Mouse (Mus musculus): ENCODE measurements around the gene Ms4a4c. TPM values are rescaled to one million over a fixed set of nuclear protein-coding genes. Genes with fewer than 3 reads are reported as not detected.

Ms4a4c gene
- polyA plus RNA-seq (2012; rRNA removed): 0.11 and 0.48 TPM in 2 replicates

GRCm38 (mm10) chr19:11404527-11404926 is at the start of gene Ms4a4c:
Gene Ms4a4c, plus strand, starts transcription at chr19:11404770.

DNA sequence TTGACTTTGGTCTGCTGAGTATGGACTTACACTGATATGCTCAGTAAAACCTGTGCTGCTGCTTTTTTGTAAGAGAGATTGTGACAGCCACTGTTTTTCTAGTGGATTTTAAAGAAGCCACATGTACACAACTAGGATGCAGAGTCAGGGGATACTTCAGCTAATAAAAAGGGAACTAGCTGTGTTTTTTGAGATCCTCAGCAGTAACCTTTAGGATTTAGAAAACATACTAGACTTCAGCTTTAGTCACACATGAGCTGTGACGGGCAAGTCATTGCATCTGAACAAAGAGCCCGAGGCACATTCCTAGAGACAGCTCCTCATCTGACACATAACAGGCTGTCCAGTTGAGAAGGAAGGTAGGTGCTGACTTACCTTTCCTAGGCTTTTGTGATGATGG is 29.3 kb upstream of the Ms4a4c start, which contains the start of gene Ms4a4a:
Gene Ms4a4a, plus strand, starts transcription at position 251 of the 400 bp plus-strand sequence.

DNA sequence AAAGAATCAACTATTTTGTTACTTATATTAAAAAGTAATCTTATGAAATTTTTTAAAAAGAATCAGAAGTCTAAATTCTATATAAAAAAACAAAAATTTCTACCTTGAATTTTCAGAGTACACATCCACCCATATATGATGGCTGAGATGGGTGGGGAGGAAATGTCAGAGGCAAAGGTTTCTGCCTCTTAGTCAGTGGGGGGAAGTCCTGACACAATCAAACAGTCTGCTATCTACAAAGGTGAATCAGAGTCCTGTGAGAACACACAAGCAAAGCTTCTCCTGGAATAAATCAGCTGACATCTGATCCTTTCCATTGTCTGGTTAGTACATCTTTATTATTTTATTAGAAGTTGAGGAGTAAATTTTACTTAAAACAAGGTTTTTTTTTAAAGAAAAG is 38.8 kb downstream of the Ms4a4c start, which contains the start of gene Ms4a4b:
Gene Ms4a4b, plus strand, starts transcription at position 216 of the 400 bp plus-strand sequence.

GRCm38 (mm10) chr19:11469215-11469614 is 64.6 kb downstream of the Ms4a4c start, which contains the start of gene Ms4a6c:
Gene Ms4a6c, plus strand, starts transcription at chr19:11469366.

Other genes starting within 250 kb of the Ms4a4c start
- not detected in 2 replicates for gene 1700025F22Rik, start 239.4 kb upstream of the Ms4a4c start, polyA plus RNA-seq (2012; rRNA removed)
- gene Ms4a13, start 208.0 kb upstream of the Ms4a4c start, polyA plus RNA-seq (2012; rRNA removed): not detected in 2 replicates
- gene Ms4a12, start 172.3 kb upstream of the Ms4a4c start, polyA plus RNA-seq (2012; rRNA removed): not detected in 2 replicates
- gene Ms4a1, start 138.5 kb upstream of the Ms4a4c start, polyA plus RNA-seq (2012; rRNA removed): 0.05 TPM in 1 of 2 replicates, not detected in the other
- gene Ms4a5, start 120.9 kb upstream of the Ms4a4c start, polyA plus RNA-seq (2012; rRNA removed): not detected in 2 replicates
- 0.15 and 0.25 TPM in 2 replicates for gene Ms4a14, start 90.3 kb upstream of the Ms4a4c start, polyA plus RNA-seq (2012; rRNA removed)
- gene Ms4a7, start 68.6 kb upstream of the Ms4a4c start, polyA plus RNA-seq (2012; rRNA removed): 2.5 TPM in 2 replicates
- 0.18 and 0.20 TPM in 2 replicates for gene Ms4a4a, start 29.2 kb upstream of the Ms4a4c start, polyA plus RNA-seq (2012; rRNA removed)
- gene Ms4a4b, start 38.8 kb downstream of the Ms4a4c start, polyA plus RNA-seq (2012; rRNA removed): 0.46 and 0.55 TPM in 2 replicates
- 1.8 and 2.4 TPM in 2 replicates for gene Ms4a6c, start 64.6 kb downstream of the Ms4a4c start, polyA plus RNA-seq (2012; rRNA removed)
- gene Gm8369, start 81.2 kb downstream of the Ms4a4c start, polyA plus RNA-seq (2012; rRNA removed): not detected in 2 replicates
- 1.2 and 1.5 TPM in 2 replicates for gene Ms4a6b, start 111.7 kb downstream of the Ms4a4c start, polyA plus RNA-seq (2012; rRNA removed)
- 15.2 and 20.3 TPM in 2 replicates for gene Ms4a4d, start 132.0 kb downstream of the Ms4a4c start, polyA plus RNA-seq (2012; rRNA removed)
- gene Ms4a6d, start 200.1 kb downstream of the Ms4a4c start, polyA plus RNA-seq (2012; rRNA removed): 2.1 and 4.6 TPM in 2 replicates
- gene Ms4a2, start 218.9 kb downstream of the Ms4a4c start, polyA plus RNA-seq (2012; rRNA removed): not detected in 2 replicates
- not detected in 2 replicates for gene Ms4a3, start 236.1 kb downstream of the Ms4a4c start, polyA plus RNA-seq (2012; rRNA removed)